Mouse (Mus musculus) neural tube, embryonic 14.5 days (tissue): ENCODE measurements at regions not wholly inside any gene's neighbourhood (a gene's known extent, or its start where the extent isn't known, plus 50 kb on each side); places are given as distances from the start of the nearest gene placed in this dataset.

Source experiments
- ATAC-seq: fragments of 200-750 bp; cut with Nextera tagmentation; 2 replicates; pipeline ENCODE4 v1.8.0; 2017; ENCODE audit warnings: low read depth, mild to moderate bottlenecking, moderate TSS enrichment, moderate library complexity
- H3K27ac ChIP-seq: fragments of 300-500 bp; sonication (generic); 2 replicates; pipeline ENCODE4 v1.5.1; 2014; ENCODE audit warnings: low read depth, mild to moderate bottlenecking, control low read depth, low read length, moderate library complexity, mixed read lengths
- H3K27me3 ChIP-seq: fragments of 300-500 bp; sonication (generic); 2 replicates; pipeline ENCODE4 v1.6.1; 2014; ENCODE audit warnings: low read length; ENCODE audit not compliant: control insufficient read depth, insufficient read depth
- H3K36me3 ChIP-seq: fragments of 300-500 bp; sonication (generic); 2 replicates; pipeline ENCODE4 v1.6.1; 2014; ENCODE audit warnings: low read length, mixed read lengths; ENCODE audit not compliant: control insufficient read depth, insufficient read depth
- H3K4me1 ChIP-seq: fragments of 300-500 bp; sonication (generic); 2 replicates; pipeline ENCODE4 v1.6.1; 2014; ENCODE audit warnings: low read length; ENCODE audit not compliant: control insufficient read depth, insufficient read depth
- H3K4me2 ChIP-seq: fragments of 300-500 bp; sonication (generic); 2 replicates; pipeline ENCODE4 v1.6.1; 2014; ENCODE audit warnings: mild to moderate bottlenecking, low read depth, low read length, control low read depth
- H3K4me3 ChIP-seq: fragments of 300-500 bp; sonication (generic); 2 replicates; pipeline ENCODE4 v1.5.1; 2014; ENCODE audit warnings: low read depth, low read length, control low read depth, mixed read lengths
- H3K9ac ChIP-seq: fragments of 300-500 bp; sonication (generic); replicated peaks from 2 replicates; pipeline ENCODE4 v1.6.1; 2014; ENCODE audit warnings: low read depth, mild to moderate bottlenecking, control low read depth, low read length, mixed read lengths
- H3K9me3 ChIP-seq: fragments of 300-500 bp; sonication (generic); 2 replicates; pipeline ENCODE4 v1.6.1; 2016; ENCODE audit warnings: low read length; ENCODE audit not compliant: control insufficient read depth
- WGBS: fragments of 180-500 bp; shearing (Covaris S2); extraction: QIAGEN DNeasy Blood & Tissue Kit; methylation state at CpG from one replicate; pipeline ENCODE4 v1.1.7; 2014; 5-methylcytosine and 5-hydroxymethylcytosine counted together

- ATAC-seq = no peak
- H3K27ac ChIP-seq = no peak overlapping the region
- no peak overlapping the region for H3K4me3 ChIP-seq
- H3K9me3 ChIP-seq = no peaks in the 10 kb centered on the region
- H3K36me3 ChIP-seq = no peaks in the 10 kb centered on the region
- no peaks in the 10 kb centered on the region for H3K4me1 ChIP-seq
- no peak overlapping the region for H3K9ac ChIP-seq
- H3K4me2 ChIP-seq = no peak overlapping the region
- H3K27me3 ChIP-seq = no peaks in the 10 kb centered on the region
- 92% methylated on average over 2 of the region's 2 CpGs for WGBS
Measured at GRCm38 (mm10) chr11:10194774-10195173, 919.2 kb upstream of the Vwc2 start.

GRCm38 (mm10) chr11:10201021-10201420 is 913.0 kb upstream of the Vwc2 start:
- Histone ChIP-seq H3K9ac (no peak overlapping the region), H3K27me3 (no peaks in the 10 kb centered on the region), H3K9me3 (no peaks in the 10 kb centered on the region), H3K4me2 (no peak overlapping the region), H3K27ac (no peak overlapping the region), H3K4me3 (no peak overlapping the region), H3K4me1 (no peaks in the 10 kb centered on the region), H3K36me3 (no peaks in the 10 kb centered on the region)
- no peak for ATAC-seq
- 85% methylated on average over 7 of the region's 7 CpGs for WGBS

GRCm38 (mm10) chr11:10205257-10205656 is 908.8 kb upstream of the Vwc2 start:
- no peak for ATAC-seq
- 67% methylated on average over 3 of the region's 3 CpGs for WGBS

More at GRCm38 (mm10) chr11:10205257-10205656, 908.8 kb upstream of the Vwc2 start:
- Histone ChIP-seq H3K36me3 (no peaks in the 10 kb centered on the region), H3K9me3 (no peaks in the 10 kb centered on the region), H3K27me3 (no peaks in the 10 kb centered on the region), H3K9ac (no peak overlapping the region), H3K4me3 (no peak overlapping the region), H3K4me2 (no peak overlapping the region), H3K4me1 (no peaks in the 10 kb centered on the region), H3K27ac (no peak overlapping the region)
